Mouse (Mus musculus): Measurements from ENCODE around the gene Rasip1. TPM values are rescaled to one million over a fixed set of nuclear protein-coding genes. Genes with fewer than 3 reads are reported as not detected.
"Not testable (repeated sequence)": the region's sequence is repeated elsewhere in the genome, so short reads cannot be mapped to it uniquely, and the experiment has no call there.

Rasip1 gene
- polyA plus RNA-seq, 1 experiment: 3.0 TPM

GRCm38 (mm10) chr7:45660746-45661478 is 33.6 kb downstream of the Rasip1 start:
- H3K4me1 ChIP-seq (ENCODE audit: control insufficient read depth, insufficient read depth, low read length): peaks cover 3% of the 10 kb centered on the region
- TF ChIP-seq EP300 (IDR thresholded peaks at IDR 0.05; ENCODE audit: insufficient read depth, low read depth, low read length): no peak
- 0 out of 2 replicates have a peak, but pooled peaks cover 3% of the 10 kb centered on the region for H3K9me3 ChIP-seq (replicated peaks; ENCODE audit: control insufficient read depth, insufficient read depth, low read length, poor library complexity, severe bottlenecking)
- no peak overlapping the region for H3K4me3 ChIP-seq (ENCODE audit: low read depth, low read length)
- H3K9ac ChIP-seq (ENCODE audit: low read depth, poor library complexity, severe bottlenecking): no peak overlapping the region
- no peaks in the 10 kb centered on the region for H3K36me3 ChIP-seq (ENCODE audit: control insufficient read depth, insufficient read depth, low read length, poor library complexity, severe bottlenecking)
- H3K27me3 ChIP-seq (ENCODE audit: control insufficient read depth, insufficient read depth, low read length, poor library complexity, severe bottlenecking): no peaks in the 10 kb centered on the region
- H3K27ac ChIP-seq (ENCODE audit: insufficient read depth, low read length): no peak overlapping the region

GRCm38 (mm10) chr7:45661702-45662101 is 34.4 kb downstream of the Rasip1 start:
- H3K36me3 ChIP-seq (ENCODE audit: control insufficient read depth, insufficient read depth, low read length, poor library complexity, severe bottlenecking); H3K9me3 ChIP-seq (replicated peaks; ENCODE audit: control insufficient read depth, insufficient read depth, low read length, poor library complexity, severe bottlenecking); H3K4me3 ChIP-seq (ENCODE audit: low read depth, low read length); H3K27ac ChIP-seq (ENCODE audit: insufficient read depth, low read length); H3K4me1 ChIP-seq (ENCODE audit: control insufficient read depth, insufficient read depth, low read length); H3K27me3 ChIP-seq (ENCODE audit: control insufficient read depth, insufficient read depth, low read length, poor library complexity, severe bottlenecking); H3K9ac ChIP-seq (ENCODE audit: low read depth, poor library complexity, severe bottlenecking): not testable (repeated sequence)

GRCm38 (mm10) chr7:45665303-45666138 is 38.2 kb downstream of the Rasip1 start:
- no peak overlapping the region for H3K4me3 ChIP-seq (ENCODE audit: low read depth, low read length)
- TF ChIP-seq EP300 (IDR thresholded peaks at IDR 0.05; ENCODE audit: insufficient read depth, low read depth, low read length) (no peak), POLR2A (IDR thresholded peaks at IDR 0.05; ENCODE audit: insufficient read depth, low read length) (no peak), CTCF (IDR thresholded peaks at IDR 0.05; ENCODE audit: low read depth, low read length) (no peak)
- no peaks in the 10 kb centered on the region for H3K27me3 ChIP-seq (ENCODE audit: control insufficient read depth, insufficient read depth, low read length, poor library complexity, severe bottlenecking)
- no peaks in the 10 kb centered on the region for H3K36me3 ChIP-seq (ENCODE audit: control insufficient read depth, insufficient read depth, low read length, poor library complexity, severe bottlenecking)
- H3K27ac ChIP-seq (ENCODE audit: insufficient read depth, low read length): no peak overlapping the region
- peaks cover 2% of the 10 kb centered on the region for H3K4me1 ChIP-seq (ENCODE audit: control insufficient read depth, insufficient read depth, low read length)
- H3K9ac ChIP-seq (ENCODE audit: low read depth, poor library complexity, severe bottlenecking): no peak overlapping the region
- no peaks in the 10 kb centered on the region for H3K9me3 ChIP-seq (replicated peaks; ENCODE audit: control insufficient read depth, insufficient read depth, low read length, poor library complexity, severe bottlenecking)

- peaks cover 2% of the 10 kb centered on the region for H3K4me1 ChIP-seq (ENCODE audit: control insufficient read depth, insufficient read depth, low read length)
- no peak within 1 kb of the TSS for H3K27ac ChIP-seq (ENCODE audit: insufficient read depth, low read length)
- H3K9me3 ChIP-seq (replicated peaks; ENCODE audit: control insufficient read depth, insufficient read depth, low read length, poor library complexity, severe bottlenecking): no peaks in the 10 kb centered on the region
- TF ChIP-seq CTCF (IDR thresholded peaks at IDR 0.05; ENCODE audit: low read depth, low read length) (no peak), POLR2A (IDR thresholded peaks at IDR 0.05; ENCODE audit: insufficient read depth, low read length) (no peak), EP300 (IDR thresholded peaks at IDR 0.05; ENCODE audit: insufficient read depth, low read depth, low read length) (no peak)
- H3K36me3 ChIP-seq (ENCODE audit: control insufficient read depth, insufficient read depth, low read length, poor library complexity, severe bottlenecking): no peaks in the 10 kb centered on the region
- no peak within 1 kb of the TSS for H3K9ac ChIP-seq (ENCODE audit: low read depth, poor library complexity, severe bottlenecking)
- H3K4me3 ChIP-seq (ENCODE audit: low read depth, low read length): no peak within 1 kb of the TSS
- no peaks in the 10 kb centered on the region for H3K27me3 ChIP-seq (ENCODE audit: control insufficient read depth, insufficient read depth, low read length, poor library complexity, severe bottlenecking)
Measured at GRCm38 (mm10) chr7:45666161-45666560, 38.9 kb downstream of the Rasip1 start, which contains the start of gene Fut2. Gene Fut2, minus strand, starts transcription at chr7:45666394.

GRCm38 (mm10) chr7:45667761-45668160 is 40.5 kb downstream of the Rasip1 start:
- H3K36me3 ChIP-seq (ENCODE audit: control insufficient read depth, insufficient read depth, low read length, poor library complexity, severe bottlenecking): no peaks in the 10 kb centered on the region
- no peak for TF ChIP-seq EP300 (IDR thresholded peaks at IDR 0.05; ENCODE audit: insufficient read depth, low read depth, low read length)
- TF ChIP-seq CTCF (IDR thresholded peaks at IDR 0.05; ENCODE audit: low read depth, low read length): no peak
- no peak for TF ChIP-seq POLR2A (IDR thresholded peaks at IDR 0.05; ENCODE audit: insufficient read depth, low read length)
- H3K9me3 ChIP-seq (replicated peaks; ENCODE audit: control insufficient read depth, insufficient read depth, low read length, poor library complexity, severe bottlenecking): no peaks in the 10 kb centered on the region
- peaks cover 2% of the 10 kb centered on the region for H3K4me1 ChIP-seq (ENCODE audit: control insufficient read depth, insufficient read depth, low read length)
- no peaks in the 10 kb centered on the region for H3K27me3 ChIP-seq (ENCODE audit: control insufficient read depth, insufficient read depth, low read length, poor library complexity, severe bottlenecking)
- H3K4me3 ChIP-seq (ENCODE audit: low read depth, low read length): no peak overlapping the region
- no peak overlapping the region for H3K9ac ChIP-seq (ENCODE audit: low read depth, poor library complexity, severe bottlenecking)
- H3K27ac ChIP-seq (ENCODE audit: insufficient read depth, low read length): no peak overlapping the region

GRCm38 (mm10) chr7:45668921-45669320 is 41.6 kb downstream of the Rasip1 start:
- TF ChIP-seq CTCF (IDR thresholded peaks at IDR 0.05; ENCODE audit: low read depth, low read length) (peak; percentile 41), POLR2A (IDR thresholded peaks at IDR 0.05; ENCODE audit: insufficient read depth, low read length) (no peak), EP300 (IDR thresholded peaks at IDR 0.05; ENCODE audit: insufficient read depth, low read depth, low read length) (no peak)
- no peak overlapping the region for H3K9ac ChIP-seq (ENCODE audit: low read depth, poor library complexity, severe bottlenecking)

More at GRCm38 (mm10) chr7:45668921-45669320, 41.6 kb downstream of the Rasip1 start:
- Histone ChIP-seq H3K27ac (ENCODE audit: insufficient read depth, low read length) (no peak overlapping the region), H3K4me1 (ENCODE audit: control insufficient read depth, insufficient read depth, low read length) (peaks cover 2% of the 10 kb centered on the region), H3K9me3 (replicated peaks; ENCODE audit: control insufficient read depth, insufficient read depth, low read length, poor library complexity, severe bottlenecking) (no peaks in the 10 kb centered on the region), H3K36me3 (ENCODE audit: control insufficient read depth, insufficient read depth, low read length, poor library complexity, severe bottlenecking) (no peaks in the 10 kb centered on the region), H3K4me3 (ENCODE audit: low read depth, low read length) (no peak overlapping the region), H3K27me3 (ENCODE audit: control insufficient read depth, insufficient read depth, low read length, poor library complexity, severe bottlenecking) (no peaks in the 10 kb centered on the region)

Data from ES-Bruce4 (cell line).